Mouse (Mus musculus) embryonic stem cell, embryonic (primary cell): ENCODE data around the gene Man2b1.

ENCODE experiments used
- CTCF ChIA-PET, 4 experiments: fragments of 300-600 bp in 2 of 4; fragments of 350-600 bp in 2 of 4; sonication (Branson Sonifier 250); formaldehyde crosslinking; loops; one replicate each; lab custom pipeline; 2022; ENCODE audit warnings: inconsistent platforms in 2 of 4; lab: Charles Lee
- POLR2A ChIA-PET, 4 experiments: fragments of 300-600 bp in 2 of 4; fragments of 350-600 bp in 2 of 4; sonication (Branson Sonifier 250); formaldehyde crosslinking; loops; one replicate each; lab custom pipeline; 2022; ENCODE audit warnings: antibody characterized with exemption in 4 of 4, inconsistent platforms in 1 of 4; lab: Charles Lee

Gene Man2b1

GRCm38 (mm10) chr8:85065213-85065612, 17.9 kb upstream of the Man2b1 start:
- CTCF ChIA-PET: no interaction called here
- POLR2A ChIA-PET: interaction anchor here in 3 of 4 experiments (0.8 to 13.9 kb wide), 10 partner anchors 8 to 86 kb away, joined by 3 to 338 read pairs (median 6); partner anchors contain the start of genes Tnpo2 (in 2 of the 3), Dhps (in 1 of the 3), Man2b1 (in 1 of the 3) and Wdr83 (in 1 of the 3)

GRCm38 (mm10) chr8:85067155-85067554, 15.9 kb upstream of the Man2b1 start:
- POLR2A ChIA-PET: interaction anchor here in 2 of 4 experiments (1.0 to 13.9 kb wide), 7 partner anchors 10 to 106 kb away, joined by 3 to 338 read pairs (median 4); partner anchors contain the start of genes Tnpo2 (in 2 of the 2), Man2b1 (in 1 of the 2), Trir (in 1 of the 2) and Wdr83 (in 1 of the 2)
- CTCF ChIA-PET: no interaction called here

- CTCF ChIA-PET: no interaction called here
- POLR2A ChIA-PET: interaction anchor here in 3 of 4 experiments (0.5 to 13.9 kb wide), 8 partner anchors 8 to 107 kb away, joined by 3 to 338 read pairs (median 4); partner anchors contain the start of genes Tnpo2 (in 2 of the 3), Fbxw9 (in 1 of the 3), Man2b1 (in 1 of the 3) and Trir (in 1 of the 3)
Observed at GRCm38 (mm10) chr8:85067982-85068381, 15.1 kb upstream of the Man2b1 start, which contains the start of gene Gm5741. TSS of gene Gm5741 (minus strand) at chr8:85067982.

- POLR2A ChIA-PET: interaction anchor here (0.6 to 12.9 kb wide), 146 partner anchors 9 to 1806 kb away, joined by 3 to 479 read pairs (median 6); partner anchors contain the start of genes Junb (in 4 of the 4), Man2b1 (in 4 of the 4), Tnpo2 (in 4 of the 4) and Wdr83 (in 4 of the 4)
- CTCF ChIA-PET: interaction anchor here in 3 of 4 experiments (0.6 to 3.6 kb wide), 12 partner anchors 9 to 335 kb away, joined by 3 to 22 read pairs (median 4); partner anchors contain the start of genes Wdr83os (in 2 of the 3), Man2b1 (in 1 of the 3), Mast1 (in 1 of the 3) and Wdr83 (in 1 of the 3)
Observed at GRCm38 (mm10) chr8:85071041-85071440, 12.0 kb upstream of the Man2b1 start.

GRCm38 (mm10) chr8:85071514-85072281, 11.4 kb upstream of the Man2b1 start, which contains the start of gene Dhps:
TSS of gene Dhps (plus strand) at chr8:85071757.
- ChIA-PET CTCF (interaction anchor here (0.6 to 3.6 kb wide), 21 partner anchors 9 to 486 kb away, joined by 3 to 22 read pairs (median 4); partner anchors contain the start of genes Wdr83os (in 3 of the 4), Fbxw9 (in 1 of the 4), Man2b1 (in 1 of the 4) and Mast1 (in 1 of the 4)), POLR2A (interaction anchor here (0.5 to 12.9 kb wide), 179 partner anchors 9 to 1805 kb away, joined by 3 to 479 read pairs (median 5); partner anchors contain the start of genes Junb (in 4 of the 4), Man2b1 (in 4 of the 4), Tnpo2 (in 4 of the 4) and Trir (in 4 of the 4))

GRCm38 (mm10) chr8:85072364-85072929, 10.6 kb upstream of the Man2b1 start:
- CTCF ChIA-PET: interaction anchor here in 3 of 4 experiments (0.6 to 3.6 kb wide), 15 partner anchors 8 to 178 kb away, joined by 3 to 22 read pairs (median 4); partner anchors contain the start of genes Wdr83os (in 3 of the 3), Fbxw9 (in 1 of the 3), Man2b1 (in 1 of the 3) and Wdr83 (in 1 of the 3)
- POLR2A ChIA-PET: interaction anchor here (0.5 to 12.9 kb wide), 139 partner anchors 8 to 1595 kb away, joined by 3 to 479 read pairs (median 6); partner anchors contain the start of genes Man2b1 (in 4 of the 4), Tnpo2 (in 4 of the 4), Trir (in 4 of the 4) and Wdr83 (in 4 of the 4)

GRCm38 (mm10) chr8:85073041-85073612, 9.9 kb upstream of the Man2b1 start:
- CTCF ChIA-PET: interaction anchor here in 1 of 4 experiments (1.2 to 3.6 kb wide), 5 partner anchors 10 to 84 kb away, joined by 3 to 22 read pairs (median 5); partner anchors contain the start of genes Fbxw9 and Man2b1
- POLR2A ChIA-PET: interaction anchor here (0.5 to 12.9 kb wide), 32 partner anchors 10 to 1596 kb away, joined by 3 to 479 read pairs (median 22); partner anchors contain the start of genes Fbxw9 (in 3 of the 4), Man2b1 (in 3 of the 4), Asna1 (in 2 of the 4) and Junb (in 2 of the 4)

- POLR2A ChIA-PET: interaction anchor here in 2 of 4 experiments (1.0 to 12.9 kb wide), 11 partner anchors 9 to 96 kb away, joined by 3 to 479 read pairs (median 28); partner anchors contain the start of genes Fbxw9 (in 2 of the 2), Man2b1 (in 2 of the 2), Junb (in 1 of the 2) and Tnpo2 (in 1 of the 2)
- CTCF ChIA-PET: interaction anchor here in 1 of 4 experiments (0.6 to 3.6 kb wide), 2 partner anchors 9 to 14 kb away, joined by 3 to 22 read pairs; partner anchors contain the start of gene Man2b1
Observed at GRCm38 (mm10) chr8:85074167-85074566, 8.9 kb upstream of the Man2b1 start.

- POLR2A ChIA-PET: interaction anchor here in 2 of 4 experiments (0.8 to 12.9 kb wide), 11 partner anchors 9 to 226 kb away, joined by 3 to 479 read pairs (median 10); partner anchors contain the start of genes Fbxw9 (in 2 of the 2), Man2b1 (in 2 of the 2), Tnpo2 (in 1 of the 2) and Trir (in 1 of the 2)
- CTCF ChIA-PET: interaction anchor here in 1 of 4 experiments (0.6 to 3.1 kb wide), 4 partner anchors 13 to 77 kb away, joined by 3 to 8 read pairs (median 4); no protein-coding TSS in a partner anchor
Observed at GRCm38 (mm10) chr8:85074617-85075016, 8.5 kb upstream of the Man2b1 start.

- CTCF ChIA-PET: interaction anchor here (0.6 to 3.1 kb wide), 57 partner anchors 10 to 1648 kb away, joined by 3 to 32 read pairs (median 4); partner anchors contain the start of genes Tnpo2 (in 2 of the 4), Asna1 (in 1 of the 4), Fbxw9 (in 1 of the 4) and Gcdh (in 1 of the 4)
- POLR2A ChIA-PET: interaction anchor here (0.5 to 12.9 kb wide), 41 partner anchors 9 to 397 kb away, joined by 3 to 479 read pairs (median 6); partner anchors contain the start of genes Fbxw9 (in 3 of the 4), Tnpo2 (in 3 of the 4), Trir (in 2 of the 4) and Asna1 (in 1 of the 4)
Observed at GRCm38 (mm10) chr8:85076001-85076400, 7.1 kb upstream of the Man2b1 start.

GRCm38 (mm10) chr8:85076993-85077392, 6.1 kb upstream of the Man2b1 start:
- CTCF ChIA-PET: interaction anchor here (0.5 to 3.1 kb wide), 53 partner anchors 9 to 1035 kb away, joined by 3 to 32 read pairs (median 4); partner anchors contain the start of genes Asna1 (in 1 of the 4), Cks1brt (in 1 of the 4), Fbxw9 (in 1 of the 4) and Gcdh (in 1 of the 4)
- POLR2A ChIA-PET: interaction anchor here (0.5 to 12.9 kb wide), 51 partner anchors 8 to 396 kb away, joined by 3 to 479 read pairs (median 4); partner anchors contain the start of genes Fbxw9 (in 3 of the 4), Tnpo2 (in 3 of the 4), Trir (in 2 of the 4) and Asna1 (in 1 of the 4)

- ChIA-PET POLR2A (interaction anchor here (0.6 to 12.9 kb wide), 38 partner anchors 7 to 352 kb away, joined by 3 to 479 read pairs (median 5); partner anchors contain the start of genes Dhps (in 4 of the 4), Fbxw9 (in 2 of the 4), Tnpo2 (in 2 of the 4) and Trir (in 2 of the 4)), CTCF (interaction anchor here in 3 of 4 experiments (0.7 to 2.0 kb wide), 7 partner anchors 8 to 152 kb away, joined by 3 to 18 read pairs (median 4); partner anchors contain the start of gene Dhps (in 3 of the 3))
Observed at GRCm38 (mm10) chr8:85080214-85080531, 2.9 kb upstream of the Man2b1 start.

GRCm38 (mm10) chr8:85080532-85081215, 2.4 kb upstream of the Man2b1 start, which contains the start of gene Wdr83os:
TSS of gene Wdr83os (plus strand) at chr8:85080740.
- ChIA-PET CTCF (interaction anchor here (0.5 to 2.0 kb wide), 9 partner anchors 9 to 331 kb away, joined by 3 to 18 read pairs (median 3); partner anchors contain the start of gene Dhps (in 3 of the 4)), POLR2A (interaction anchor here (0.6 to 12.9 kb wide), 44 partner anchors 7 to 353 kb away, joined by 3 to 479 read pairs (median 4); partner anchors contain the start of genes Dhps (in 4 of the 4), Fbxw9 (in 2 of the 4), Tnpo2 (in 2 of the 4) and Trir (in 2 of the 4))

- ChIA-PET CTCF (interaction anchor here in 2 of 4 experiments (0.5 to 2.0 kb wide), 5 partner anchors 9 to 331 kb away, joined by 3 to 18 read pairs (median 3); partner anchors contain the start of gene Dhps (in 1 of the 2)), POLR2A (interaction anchor here (0.6 to 12.9 kb wide), 37 partner anchors 7 to 392 kb away, joined by 3 to 479 read pairs (median 5); partner anchors contain the start of genes Dhps (in 4 of the 4), Fbxw9 (in 2 of the 4), Tnpo2 (in 2 of the 4) and Calr (in 1 of the 4))
Observed at GRCm38 (mm10) chr8:85081216-85081555, 1.9 kb upstream of the Man2b1 start, which contains the start of gene Wdr83. TSS of gene Wdr83 (minus strand) at chr8:85081306.
